Mouse (Mus musculus): ENCODE data around the gene Pacrg.

Pacrg gene

GRCm38 (mm10) chr17:10406311-10406710 is 433.8 kb downstream of the Pacrg start:
- no peak for DNase-seq (ENCODE audit: low spot score in 2 of 2)

GRCm38 (mm10) chr17:10405906-10406305 is 434.2 kb downstream of the Pacrg start:
- no peak for DNase-seq (ENCODE audit: low spot score in 2 of 2)

- no peak for DNase-seq (ENCODE audit: low spot score in 2 of 2)
Measured at GRCm38 (mm10) chr17:10403186-10403585, 436.9 kb downstream of the Pacrg start.

- no peak for DNase-seq (ENCODE audit: low spot score in 2 of 2)
Measured at GRCm38 (mm10) chr17:10402064-10402640, 438.0 kb downstream of the Pacrg start.

- DNase-seq (ENCODE audit: low spot score in 2 of 2): no peak
Measured at GRCm38 (mm10) chr17:10401529-10401928, 438.6 kb downstream of the Pacrg start.

- DNase-seq (ENCODE audit: low spot score in 2 of 2): no peak
Measured at GRCm38 (mm10) chr17:10399706-10400105, 440.4 kb downstream of the Pacrg start.

GRCm38 (mm10) chr17:10398871-10399270 is 441.2 kb downstream of the Pacrg start:
- no peak for DNase-seq (ENCODE audit: low spot score in 2 of 2)

GRCm38 (mm10) chr17:10397924-10398627 is 442.0 kb downstream of the Pacrg start:
- no peak for DNase-seq (ENCODE audit: low spot score in 2 of 2)

GRCm38 (mm10) chr17:10397336-10397735 is 442.8 kb downstream of the Pacrg start:
- DNase-seq (ENCODE audit: low spot score in 2 of 2): no peak

- no peak for DNase-seq (ENCODE audit: low spot score in 2 of 2)
Measured at GRCm38 (mm10) chr17:10396863-10397262, 443.2 kb downstream of the Pacrg start.

GRCm38 (mm10) chr17:10394855-10395254 is 445.3 kb downstream of the Pacrg start:
- peak in 1 of 2 experiments; percentile 75 for DNase-seq (ENCODE audit: low spot score in 2 of 2)

GRCm38 (mm10) chr17:10393766-10394165 is 446.3 kb downstream of the Pacrg start:
- DNase-seq (ENCODE audit: low spot score in 2 of 2): no peak

GRCm38 (mm10) chr17:10392342-10393034 is 447.6 kb downstream of the Pacrg start:
- DNase-seq (ENCODE audit: low spot score in 2 of 2): no peak

GRCm38 (mm10) chr17:10390232-10391172 is 449.6 kb downstream of the Pacrg start:
- DNase-seq (ENCODE audit: low spot score in 2 of 2): peak in 1 of 2 experiments; percentile 58

- no peak for DNase-seq (ENCODE audit: low spot score in 2 of 2)
Measured at GRCm38 (mm10) chr17:10389740-10390139, 450.4 kb downstream of the Pacrg start.

- no peak for DNase-seq (ENCODE audit: low spot score in 2 of 2)
Measured at GRCm38 (mm10) chr17:10386548-10386947, 453.6 kb downstream of the Pacrg start.

- no peak for DNase-seq (ENCODE audit: low spot score in 2 of 2)
Measured at GRCm38 (mm10) chr17:10383406-10383805, 456.7 kb downstream of the Pacrg start.

- no peak for DNase-seq (ENCODE audit: low spot score in 2 of 2)
Measured at GRCm38 (mm10) chr17:10378467-10379175, 461.5 kb downstream of the Pacrg start.

GRCm38 (mm10) chr17:10377606-10378005 is 462.5 kb downstream of the Pacrg start:
- DNase-seq (ENCODE audit: low spot score in 2 of 2): no peak

- DNase-seq (ENCODE audit: low spot score in 2 of 2): no peak
Measured at GRCm38 (mm10) chr17:10374316-10374715, 465.8 kb downstream of the Pacrg start.

- DNase-seq (ENCODE audit: low spot score in 2 of 2): no peak
Measured at GRCm38 (mm10) chr17:10373727-10374126, 466.4 kb downstream of the Pacrg start.

Measured in frontal cortex, postnatal 14 days (tissue).